Mouse (Mus musculus): ENCODE data around the gene Krt24. TPM values are rescaled to one million over a fixed set of nuclear protein-coding genes. Genes with fewer than 3 reads are reported as not detected.

The Krt24 gene
- total RNA-seq (2014; fragmentation: Nextera tagmentation) (not detected in 2 replicates), total RNA-seq (2017) (not detected in 2 replicates), polyA plus RNA-seq (2012) (not detected in 2 replicates)

DNA sequence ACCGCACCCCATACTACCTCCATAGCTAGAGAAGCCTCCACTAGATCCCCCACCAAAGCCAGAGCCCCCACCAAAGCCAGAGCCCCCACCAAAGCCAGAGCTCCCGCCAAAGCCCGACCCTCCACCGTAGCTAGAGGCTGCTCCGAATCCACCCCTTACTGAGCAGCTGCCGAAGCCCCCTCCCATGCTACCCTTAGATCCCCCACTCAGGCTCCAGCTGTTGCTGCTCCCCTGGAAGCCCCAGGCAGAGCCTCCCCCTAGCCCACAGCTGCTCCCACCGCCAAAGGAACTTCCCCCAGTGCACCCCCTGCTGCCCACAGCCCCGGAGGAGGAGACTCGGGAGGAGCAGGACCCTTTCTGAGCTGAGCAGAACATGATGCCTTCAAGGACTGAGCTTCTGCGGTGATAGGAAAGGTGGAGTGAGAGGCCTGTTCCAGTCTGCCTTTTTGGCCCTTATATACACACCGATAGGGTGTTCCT, at the start of gene Krt24:
Gene Krt24, minus strand, starts transcription at position 430 of the 480 bp plus-strand sequence.
- no peak within 1 kb of the TSS for H3K4me3 ChIP-seq (ENCODE audit: low read depth, low read length)
- no peak for DNase-seq (ENCODE audit: low spot score)
- H3K36me3 ChIP-seq (replicated peaks) = no peaks in the 10 kb centered on the region
- H3K4me1 ChIP-seq (ENCODE audit: insufficient read depth, low read depth, low read length) = no peaks in the 10 kb centered on the region
- TF ChIP-seq POLR2AphosphoS5 (IDR thresholded peaks at IDR 0.05; ENCODE audit: insufficient replicate concordance, low read depth, low read length) (no peak), TAL1 (conservative IDR thresholded peaks at IDR 0.05; ENCODE audit: low read depth, low read length) (no peak), CTCF (IDR thresholded peaks at IDR 0.05; ENCODE audit: low read depth, low read length) (no peak), GATA1 (IDR thresholded peaks at IDR 0.05; ENCODE audit: borderline replicate concordance, low read length) (no peak), GATA2 (IDR thresholded peaks at IDR 0.05; ENCODE audit: borderline replicate concordance, low read depth, low read length) (no peak)
- no peaks in the 10 kb centered on the region for H3K9me3 ChIP-seq (replicated peaks)
- no peak for ATAC-seq (ENCODE audit: extremely low read depth, insufficient number of reproducible peaks, low FRiP score, poor library complexity, severe bottlenecking)
- peaks cover 10% of the 10 kb centered on the region; the same call in 1 of the 2 replicates for H3K27me3 ChIP-seq (ENCODE audit: insufficient read depth, low read length)

- ATAC-seq (ENCODE audit: extremely low read depth, insufficient number of reproducible peaks, low FRiP score, poor library complexity, severe bottlenecking) (no peak), DNase-seq (ENCODE audit: low spot score) (no peak)
- TF ChIP-seq GATA1 (IDR thresholded peaks at IDR 0.05; ENCODE audit: borderline replicate concordance, low read length) = no peak
- TF ChIP-seq CTCF (IDR thresholded peaks at IDR 0.05; ENCODE audit: low read depth, low read length) = no peak
- TF ChIP-seq TAL1 (conservative IDR thresholded peaks at IDR 0.05; ENCODE audit: low read depth, low read length) = no peak
- no peak for TF ChIP-seq GATA2 (IDR thresholded peaks at IDR 0.05; ENCODE audit: borderline replicate concordance, low read depth, low read length)
- TF ChIP-seq POLR2AphosphoS5 (IDR thresholded peaks at IDR 0.05; ENCODE audit: insufficient replicate concordance, low read depth, low read length) = no peak
- Histone ChIP-seq H3K4me3 (ENCODE audit: low read depth, low read length) (no peak overlapping the region), H3K4me1 (ENCODE audit: insufficient read depth, low read depth, low read length) (no peaks in the 10 kb centered on the region), H3K9me3 (replicated peaks) (no peaks in the 10 kb centered on the region), H3K27me3 (ENCODE audit: insufficient read depth, low read length) (no peaks in the 10 kb centered on the region), H3K36me3 (replicated peaks) (no peaks in the 10 kb centered on the region)
These were observed 48.4 kb upstream of the Krt24 start for GRCm38 (mm10) chr11:99333426-99333825.

GRCm38 (mm10) chr11:99329655-99330054, 44.6 kb upstream of the Krt24 start:
- Histone ChIP-seq H3K4me3 (ENCODE audit: low read depth, low read length) (no peak overlapping the region), H3K9me3 (replicated peaks) (no peaks in the 10 kb centered on the region), H3K4me1 (ENCODE audit: insufficient read depth, low read depth, low read length) (no peaks in the 10 kb centered on the region), H3K36me3 (replicated peaks) (no peaks in the 10 kb centered on the region), H3K27me3 (ENCODE audit: insufficient read depth, low read length) (no peaks in the 10 kb centered on the region)
- DNase-seq (ENCODE audit: low spot score) (no peak), ATAC-seq (ENCODE audit: extremely low read depth, insufficient number of reproducible peaks, low FRiP score, poor library complexity, severe bottlenecking) (no peak)
- no peak for TF ChIP-seq TAL1 (conservative IDR thresholded peaks at IDR 0.05; ENCODE audit: low read depth, low read length)
- TF ChIP-seq CTCF (IDR thresholded peaks at IDR 0.05; ENCODE audit: low read depth, low read length) = no peak
- no peak for TF ChIP-seq GATA2 (IDR thresholded peaks at IDR 0.05; ENCODE audit: borderline replicate concordance, low read depth, low read length)
- TF ChIP-seq GATA1 (IDR thresholded peaks at IDR 0.05; ENCODE audit: borderline replicate concordance, low read length) = no peak
- TF ChIP-seq POLR2AphosphoS5 (IDR thresholded peaks at IDR 0.05; ENCODE audit: insufficient replicate concordance, low read depth, low read length) = no peak

DNA sequence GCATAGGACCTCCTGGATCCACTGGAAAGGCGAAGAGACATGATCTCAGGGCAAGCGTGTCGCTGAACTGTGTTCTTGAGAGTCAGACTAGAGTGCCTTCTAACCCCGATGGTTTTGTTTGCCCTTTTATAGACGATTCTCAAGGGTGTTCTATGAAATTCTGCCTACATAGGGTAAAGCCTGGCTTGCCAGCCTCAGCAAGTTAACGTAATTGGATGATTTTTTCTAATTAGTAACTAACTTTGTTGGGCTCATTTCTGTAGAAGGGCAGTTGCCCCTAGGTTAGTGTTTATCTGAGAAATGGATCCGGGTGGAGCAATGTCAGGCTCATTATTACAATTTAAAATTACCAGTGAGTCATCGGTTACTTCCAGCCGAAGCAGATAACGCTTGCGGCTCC, 37.8 kb upstream of the Krt24 start, which contains the start of gene Krt25:
Gene Krt25, minus strand, starts transcription at position 101 of the 400 bp plus-strand sequence.
- no peak for DNase-seq (ENCODE audit: low spot score)
- no peak for ATAC-seq (ENCODE audit: extremely low read depth, insufficient number of reproducible peaks, low FRiP score, poor library complexity, severe bottlenecking)
- Histone ChIP-seq H3K4me3 (ENCODE audit: low read depth, low read length) (no peak within 1 kb of the TSS), H3K36me3 (replicated peaks) (no peaks in the 10 kb centered on the region), H3K27me3 (ENCODE audit: insufficient read depth, low read length) (peaks cover 8% of the 10 kb centered on the region; the same call in 1 of the 2 replicates), H3K9me3 (replicated peaks) (no peaks in the 10 kb centered on the region), H3K4me1 (ENCODE audit: insufficient read depth, low read depth, low read length) (no peaks in the 10 kb centered on the region)
- TF ChIP-seq POLR2AphosphoS5 (IDR thresholded peaks at IDR 0.05; ENCODE audit: insufficient replicate concordance, low read depth, low read length) (no peak), GATA1 (IDR thresholded peaks at IDR 0.05; ENCODE audit: borderline replicate concordance, low read length) (no peak), TAL1 (conservative IDR thresholded peaks at IDR 0.05; ENCODE audit: low read depth, low read length) (no peak), GATA2 (IDR thresholded peaks at IDR 0.05; ENCODE audit: borderline replicate concordance, low read depth, low read length) (no peak), CTCF (IDR thresholded peaks at IDR 0.05; ENCODE audit: low read depth, low read length) (no peak)

DNA sequence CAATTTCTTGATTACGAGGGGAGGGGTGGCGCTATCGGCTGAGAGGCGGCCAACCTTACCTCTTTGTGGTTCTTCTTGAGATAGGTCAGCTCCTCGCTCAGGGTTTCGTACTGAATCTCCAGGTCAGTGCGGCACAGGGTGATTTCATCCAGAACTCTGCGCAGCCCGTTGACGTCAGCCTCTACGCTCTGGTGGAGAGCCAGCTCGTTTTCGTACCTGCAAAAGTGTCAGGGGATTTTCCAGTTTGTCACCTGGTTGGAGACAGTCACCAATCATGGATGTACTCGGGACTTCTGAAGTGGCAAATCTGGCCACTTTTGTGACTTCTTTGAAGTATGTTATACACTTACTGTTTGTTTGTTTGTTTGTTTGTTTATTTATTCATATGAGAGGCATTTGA, 36.0 kb upstream of the Krt24 start:
- Histone ChIP-seq H3K27me3 (ENCODE audit: insufficient read depth, low read length) (peaks cover 8% of the 10 kb centered on the region; the same call in 1 of the 2 replicates), H3K36me3 (replicated peaks) (no peaks in the 10 kb centered on the region), H3K9me3 (replicated peaks) (no peaks in the 10 kb centered on the region), H3K4me3 (ENCODE audit: low read depth, low read length) (no peak overlapping the region), H3K4me1 (ENCODE audit: insufficient read depth, low read depth, low read length) (no peaks in the 10 kb centered on the region)
- DNase-seq (ENCODE audit: low spot score) = no peak
- no peak for ATAC-seq (ENCODE audit: extremely low read depth, insufficient number of reproducible peaks, low FRiP score, poor library complexity, severe bottlenecking)
- TF ChIP-seq POLR2AphosphoS5 (IDR thresholded peaks at IDR 0.05; ENCODE audit: insufficient replicate concordance, low read depth, low read length) (no peak), TAL1 (conservative IDR thresholded peaks at IDR 0.05; ENCODE audit: low read depth, low read length) (no peak)

DNA sequence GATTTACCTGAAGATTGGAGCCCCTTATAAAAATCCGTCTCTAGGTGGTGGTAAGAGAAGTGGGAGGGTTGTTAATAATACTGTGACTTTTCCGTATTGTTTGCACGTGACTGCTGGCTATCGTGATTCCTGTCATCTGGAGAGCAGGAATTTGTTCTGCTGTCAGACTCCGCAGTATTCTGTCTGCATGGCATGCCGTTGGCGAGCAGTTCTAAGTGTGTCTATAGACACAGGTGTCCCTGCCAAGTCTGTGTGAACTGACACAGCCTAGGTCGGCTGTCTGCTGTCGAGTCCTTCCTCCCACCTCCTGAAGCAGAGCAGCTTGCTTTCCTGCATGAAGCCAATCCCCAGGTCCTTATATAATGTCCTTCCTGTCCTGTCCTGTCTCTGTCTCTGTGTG, 34.1 kb upstream of the Krt24 start:
- no peaks in the 10 kb centered on the region for H3K4me1 ChIP-seq (ENCODE audit: insufficient read depth, low read depth, low read length)
- H3K4me3 ChIP-seq (ENCODE audit: low read depth, low read length) = no peak overlapping the region
- ATAC-seq (ENCODE audit: extremely low read depth, insufficient number of reproducible peaks, low FRiP score, poor library complexity, severe bottlenecking) (no peak), DNase-seq (ENCODE audit: low spot score) (no peak)
- TF ChIP-seq GATA2 (IDR thresholded peaks at IDR 0.05; ENCODE audit: borderline replicate concordance, low read depth, low read length) (no peak), CTCF (IDR thresholded peaks at IDR 0.05; ENCODE audit: low read depth, low read length) (no peak), TAL1 (conservative IDR thresholded peaks at IDR 0.05; ENCODE audit: low read depth, low read length) (no peak), GATA1 (IDR thresholded peaks at IDR 0.05; ENCODE audit: borderline replicate concordance, low read length) (no peak), POLR2AphosphoS5 (IDR thresholded peaks at IDR 0.05; ENCODE audit: insufficient replicate concordance, low read depth, low read length) (no peak)
- H3K27me3 ChIP-seq (ENCODE audit: insufficient read depth, low read length) = peaks cover 8% of the 10 kb centered on the region; the same call in 1 of the 2 replicates
- H3K36me3 ChIP-seq (replicated peaks) = no peaks in the 10 kb centered on the region
- H3K9me3 ChIP-seq (replicated peaks) = no peaks in the 10 kb centered on the region

Measured in G1E (cell line).